Mouse (Mus musculus): ENCODE results near the gene Tmem121b.

Tmem121b gene

DNA sequence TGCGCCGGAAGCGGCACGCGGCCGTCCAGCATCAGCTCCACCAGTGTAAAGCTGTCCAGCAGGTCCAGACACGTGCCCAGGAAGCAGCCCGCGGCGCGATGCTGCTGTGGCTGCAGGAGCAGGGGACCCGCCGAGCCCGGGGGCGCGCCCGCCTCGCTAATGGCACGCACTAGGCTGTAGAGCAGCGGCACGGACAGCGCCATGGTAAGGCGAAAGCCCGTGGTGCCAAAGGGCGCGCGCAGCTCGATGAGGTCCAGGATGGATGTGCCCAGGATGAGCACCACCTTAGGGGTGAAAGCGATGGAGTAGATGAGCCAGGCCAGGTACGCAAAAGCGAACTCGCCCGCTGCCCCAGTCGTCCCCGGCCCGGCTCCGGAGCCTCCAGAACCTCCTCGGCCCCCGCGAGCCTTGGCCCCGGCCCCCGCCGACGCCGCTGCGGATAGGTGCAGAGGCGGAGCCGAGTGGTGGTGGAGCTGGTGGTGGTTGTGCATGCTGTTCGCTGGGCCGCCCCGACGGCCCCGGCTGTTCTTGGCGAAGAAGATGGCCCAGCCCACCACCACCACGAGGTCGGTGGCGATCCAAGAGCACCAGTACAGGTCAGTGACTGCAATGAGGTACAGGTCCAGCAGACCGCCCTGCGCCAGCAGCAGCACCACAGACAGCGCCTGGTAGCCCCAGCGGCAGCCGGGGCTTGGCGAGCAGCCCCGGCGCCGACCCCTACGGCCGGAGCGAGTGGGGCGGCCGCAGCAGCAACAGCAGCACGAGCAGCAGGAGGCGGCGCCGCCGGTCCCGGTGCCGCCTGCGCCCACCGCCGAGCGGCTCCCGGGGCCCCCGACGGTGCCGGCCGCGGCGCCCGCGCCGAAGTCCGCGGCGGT, 871 bp downstream of the Tmem121b start:
- peak; percentile 37 for DNase-seq (ENCODE audit: low spot score)

DNA sequence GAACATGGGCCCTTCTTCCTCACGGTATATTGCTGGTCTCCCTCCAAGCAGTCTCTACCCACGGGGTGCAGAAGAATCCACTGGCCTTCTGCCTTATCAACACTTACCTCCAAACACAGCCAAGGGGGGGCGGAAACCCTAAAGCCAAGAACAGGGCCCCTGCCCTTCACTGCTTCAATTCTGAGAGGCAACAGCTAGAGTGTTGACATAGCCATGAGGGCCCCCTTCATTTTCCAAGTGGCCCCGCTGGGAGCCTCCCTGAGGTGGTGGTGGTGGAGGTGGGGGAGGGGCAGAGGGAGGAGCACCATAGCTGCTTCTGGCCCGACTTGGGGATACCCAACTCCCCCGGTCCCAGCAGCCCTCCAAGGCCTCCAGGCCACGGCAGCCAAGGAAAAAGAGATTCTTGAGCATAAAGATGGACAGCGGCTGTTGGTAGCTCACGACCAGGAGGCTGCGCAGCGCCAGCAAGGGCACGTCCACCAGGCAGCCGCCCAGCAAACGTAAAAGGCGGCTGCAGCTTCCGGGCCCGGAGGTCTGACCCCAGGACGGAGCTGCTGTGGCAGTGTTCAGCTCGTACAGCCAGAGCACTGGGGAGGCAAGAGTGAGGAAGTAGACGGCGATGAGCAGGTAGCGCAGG, 1.6 kb downstream of the Tmem121b start:
- no peak for DNase-seq (ENCODE audit: low spot score)

DNA sequence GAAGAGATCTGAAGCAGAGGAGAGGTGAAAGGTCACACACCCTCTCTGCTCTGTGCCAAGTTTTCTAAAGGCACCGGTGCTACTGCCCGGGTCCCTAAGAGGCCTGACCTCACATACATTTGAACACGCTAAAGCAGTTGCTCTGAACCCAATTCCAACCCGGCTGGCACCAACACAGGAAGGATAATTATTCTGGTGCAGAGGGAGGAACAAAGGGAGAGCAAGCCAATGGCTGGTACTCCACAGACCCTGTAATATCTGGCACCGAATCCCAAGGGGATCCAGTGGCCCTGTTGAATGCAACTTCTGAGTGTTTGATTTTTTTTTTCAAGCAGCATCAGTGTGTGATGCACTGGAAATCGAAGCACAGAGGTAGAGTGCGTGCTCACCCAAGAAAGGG, 2.5 kb downstream of the Tmem121b start:
- no peak for DNase-seq (ENCODE audit: low spot score)

DNA sequence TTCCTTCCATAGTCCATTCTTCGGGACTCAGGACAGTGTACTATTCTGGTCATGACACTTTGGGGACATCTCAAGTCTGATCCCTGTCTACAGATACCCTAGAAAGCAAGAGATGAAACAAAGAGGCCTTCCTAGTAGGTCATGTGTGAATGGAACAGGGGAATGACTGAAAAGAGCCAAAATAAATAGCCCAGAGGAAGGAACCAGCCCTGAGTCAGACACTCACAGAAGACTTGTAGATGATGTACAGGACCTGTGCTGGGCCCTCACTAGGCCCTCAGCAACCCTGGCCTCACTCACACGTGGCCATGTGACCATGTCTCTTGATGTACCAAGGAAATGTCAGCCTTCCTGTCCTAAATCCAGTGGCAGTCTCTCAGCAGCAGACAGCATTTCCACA, 4.1 kb downstream of the Tmem121b start:
- DNase-seq (ENCODE audit: low spot score) = no peak

DNA sequence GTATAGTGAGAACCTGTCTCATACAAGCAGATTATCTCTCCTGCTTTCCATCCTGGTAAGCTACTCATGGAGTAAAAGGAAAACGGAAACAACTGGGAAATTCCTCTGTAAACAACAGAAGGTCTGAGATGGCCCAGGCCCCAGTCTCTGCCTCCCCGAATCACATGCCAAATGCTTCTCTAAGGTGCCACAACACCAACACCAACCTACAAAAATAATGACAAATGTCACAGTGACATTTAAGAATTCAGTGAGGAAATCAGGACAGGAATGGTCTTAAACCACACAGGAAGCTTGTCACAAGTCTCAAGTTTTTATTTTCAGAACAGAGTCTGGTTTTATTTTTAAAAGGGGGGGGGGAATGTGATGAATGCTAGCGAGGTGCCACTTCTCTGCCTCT, 5.0 kb downstream of the Tmem121b start:
- no peak for DNase-seq (ENCODE audit: low spot score)

DNA sequence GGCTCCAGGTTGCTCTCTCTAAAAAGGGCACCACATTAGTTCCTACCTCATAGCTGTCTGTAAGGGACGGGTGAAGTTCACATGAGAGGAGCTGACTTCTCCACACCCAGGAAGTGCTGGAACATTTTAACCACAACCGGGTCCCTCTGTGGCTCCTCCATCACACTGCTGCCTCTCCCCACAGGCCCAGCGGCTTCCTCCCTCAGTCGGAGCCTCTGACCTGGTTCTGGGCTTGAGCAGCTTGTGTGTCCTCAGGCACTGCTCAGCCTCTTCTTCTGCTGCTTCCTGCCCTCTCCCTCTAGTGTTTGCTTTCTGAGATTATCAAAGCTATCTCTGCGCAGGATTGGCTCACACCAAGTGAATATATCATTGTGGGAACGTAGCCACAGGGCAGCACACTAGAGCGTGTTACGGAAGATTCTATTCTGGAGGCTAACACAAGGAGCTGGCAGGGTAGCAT, 7.5 kb downstream of the Tmem121b start:
- DNase-seq (ENCODE audit: low spot score) = peak; percentile 77

DNA sequence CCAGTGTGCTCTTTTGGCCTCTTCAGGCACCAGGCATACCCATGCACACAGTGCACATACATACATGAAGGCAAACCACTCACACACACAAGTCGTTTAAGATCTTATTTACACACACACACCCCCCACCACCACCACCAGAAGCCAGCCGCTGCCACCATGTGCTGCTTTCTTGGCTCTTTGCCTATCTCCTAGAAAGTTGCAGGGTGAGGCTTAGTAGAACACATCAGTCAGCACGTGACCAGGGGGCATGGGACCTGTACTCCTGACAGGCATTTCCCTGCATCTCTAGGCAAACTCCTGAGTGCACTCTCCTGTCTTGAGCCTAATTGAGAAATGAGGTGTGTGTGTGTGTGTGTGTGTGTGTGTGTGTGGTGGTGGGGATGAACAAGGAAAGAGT, 8.6 kb downstream of the Tmem121b start:
- DNase-seq (ENCODE audit: low spot score) = no peak

DNA sequence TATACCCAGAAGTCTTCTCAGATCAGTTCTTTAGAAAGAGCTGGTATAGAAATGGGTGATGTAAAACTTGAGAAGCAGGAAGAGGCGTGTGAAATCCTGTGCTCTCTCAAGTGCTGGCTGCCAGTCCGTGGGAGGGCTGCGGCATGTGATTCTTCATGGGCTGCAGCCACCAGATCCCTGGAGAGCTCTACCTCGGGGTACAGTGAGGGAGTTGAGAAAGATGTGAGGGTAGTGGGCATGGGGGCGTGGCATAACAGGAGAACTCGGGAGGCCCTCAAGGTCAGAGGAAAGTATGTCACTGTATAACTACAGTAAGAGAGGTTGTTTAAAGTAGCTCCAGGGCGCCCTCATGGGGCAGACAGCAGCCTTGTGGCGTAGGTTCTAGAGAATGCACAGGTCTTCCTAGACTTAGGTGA, 10.4 kb downstream of the Tmem121b start:
- peak; percentile 69 for DNase-seq (ENCODE audit: low spot score)

DNA sequence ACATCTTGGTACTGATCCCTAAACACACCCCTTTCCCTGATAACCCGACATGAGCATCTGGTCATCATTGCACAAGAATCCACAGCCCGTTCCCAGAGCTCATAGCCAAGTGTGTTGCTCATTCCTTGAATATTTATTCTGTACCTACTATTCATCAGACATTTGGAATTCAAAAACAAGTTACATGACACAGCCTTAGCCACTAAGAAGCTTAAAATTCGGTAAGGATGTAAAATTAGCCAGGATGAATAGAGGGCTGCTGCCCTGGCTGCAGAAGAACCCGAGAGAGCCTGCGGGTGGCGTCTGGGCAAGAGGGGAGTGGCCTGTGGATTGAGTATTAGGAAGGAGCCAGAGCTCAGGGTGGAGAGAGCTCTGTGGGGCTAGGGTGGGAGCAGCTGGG, 10.9 kb downstream of the Tmem121b start:
- DNase-seq (ENCODE audit: low spot score) = no peak

DNA sequence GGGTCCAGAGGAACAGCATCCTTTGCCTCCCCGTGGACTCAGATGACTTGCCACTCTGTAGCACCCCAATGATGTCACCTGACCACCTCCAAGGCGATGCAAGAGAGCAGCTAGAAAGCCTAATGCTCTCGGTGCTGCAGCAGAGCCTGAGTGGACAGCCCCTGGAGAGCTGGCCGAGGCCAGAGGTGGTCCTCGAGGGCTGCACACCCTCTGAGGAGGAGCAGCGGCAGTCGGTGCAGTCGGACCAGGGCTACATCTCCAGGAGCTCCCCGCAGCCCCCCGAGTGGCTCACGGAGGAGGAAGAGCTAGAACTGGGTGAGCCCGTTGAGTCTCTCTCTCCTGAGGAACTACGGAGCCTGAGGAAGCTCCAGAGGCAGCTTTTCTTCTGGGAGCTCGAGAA, 11.6 kb downstream of the Tmem121b start:
- DNase-seq (ENCODE audit: low spot score) = no peak

DNA sequence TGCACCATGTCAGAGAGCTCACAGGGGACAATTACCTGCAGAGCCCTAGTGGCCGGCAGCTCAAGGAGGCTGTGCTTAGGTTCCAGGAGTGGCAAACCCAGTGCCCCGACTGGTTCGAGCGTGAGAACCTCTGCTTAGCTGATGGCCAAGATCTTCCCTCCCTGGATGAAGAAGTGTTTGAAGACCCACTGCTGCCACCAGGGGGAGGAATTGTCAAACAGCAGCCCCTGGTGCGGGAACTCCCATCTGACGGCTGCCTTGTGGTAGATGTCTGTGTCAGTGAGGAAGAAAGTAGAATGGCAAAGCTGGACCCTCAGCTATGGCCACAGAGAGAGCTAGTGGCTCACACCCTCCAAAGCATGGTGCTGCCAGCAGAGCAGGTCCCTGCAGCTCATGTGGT, 12.1 kb downstream of the Tmem121b start:
- peak; percentile 56 for DNase-seq (ENCODE audit: low spot score)

DNA sequence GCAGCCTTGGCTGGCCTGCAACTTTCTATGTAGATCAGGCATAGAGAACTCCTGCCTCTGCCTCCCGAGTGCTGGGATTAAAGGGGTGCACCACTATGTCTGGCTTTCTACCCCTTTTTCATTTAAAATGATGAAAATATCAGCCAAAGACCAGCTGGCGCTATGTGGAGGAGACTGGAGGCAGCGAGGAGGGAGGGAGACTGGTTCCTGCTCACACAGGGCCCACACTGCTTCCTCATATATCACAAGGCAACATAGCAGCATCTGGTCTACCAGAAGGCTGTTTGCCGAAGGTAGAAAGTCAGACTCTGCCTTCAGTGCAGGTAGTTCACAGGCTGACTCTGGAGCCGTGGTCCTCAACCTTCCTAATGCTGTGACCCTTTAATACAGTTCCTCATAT, 13.2 kb downstream of the Tmem121b start:
- DNase-seq (ENCODE audit: low spot score) = no peak

DNA sequence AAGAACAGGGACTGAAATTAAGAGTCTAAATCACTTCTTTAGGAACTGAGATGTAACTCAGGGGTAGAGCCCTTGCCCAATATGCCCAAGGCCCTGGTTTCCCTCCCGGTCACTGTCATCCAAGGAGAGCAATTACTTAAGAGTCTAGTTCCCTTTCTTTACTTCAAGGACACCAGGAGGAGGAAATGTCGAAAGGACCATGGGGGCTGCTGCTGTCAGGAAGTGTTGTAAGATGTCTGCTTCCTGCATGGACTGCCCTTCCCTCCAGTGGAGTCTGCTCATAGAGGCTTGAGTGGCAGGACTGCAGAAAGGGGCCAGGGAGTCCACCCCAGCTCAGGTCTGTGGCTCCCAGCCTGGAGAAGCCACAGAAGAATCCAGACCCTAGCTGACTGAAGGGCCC, 14.3 kb downstream of the Tmem121b start:
- DNase-seq (ENCODE audit: low spot score) = no peak

DNA sequence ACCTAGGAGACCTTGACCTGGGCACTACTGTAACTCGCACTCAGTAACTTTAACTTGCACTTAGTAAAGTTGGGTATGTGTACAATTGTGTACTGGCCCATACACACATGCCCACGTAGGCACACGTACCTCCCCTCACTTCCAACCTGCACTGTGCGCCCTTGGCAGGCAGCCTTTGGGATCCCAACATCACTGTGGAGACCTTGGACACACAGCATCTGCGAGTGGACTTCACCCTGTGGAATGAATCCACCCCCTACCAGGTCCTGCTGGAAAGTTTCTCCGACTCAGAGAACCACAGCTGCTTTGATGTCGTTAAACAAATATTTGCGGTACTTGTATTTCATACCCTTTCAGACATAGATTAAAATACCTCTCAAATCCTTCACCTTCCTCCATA, 18.3 kb downstream of the Tmem121b start:
- no peak for DNase-seq (ENCODE audit: low spot score)

DNA sequence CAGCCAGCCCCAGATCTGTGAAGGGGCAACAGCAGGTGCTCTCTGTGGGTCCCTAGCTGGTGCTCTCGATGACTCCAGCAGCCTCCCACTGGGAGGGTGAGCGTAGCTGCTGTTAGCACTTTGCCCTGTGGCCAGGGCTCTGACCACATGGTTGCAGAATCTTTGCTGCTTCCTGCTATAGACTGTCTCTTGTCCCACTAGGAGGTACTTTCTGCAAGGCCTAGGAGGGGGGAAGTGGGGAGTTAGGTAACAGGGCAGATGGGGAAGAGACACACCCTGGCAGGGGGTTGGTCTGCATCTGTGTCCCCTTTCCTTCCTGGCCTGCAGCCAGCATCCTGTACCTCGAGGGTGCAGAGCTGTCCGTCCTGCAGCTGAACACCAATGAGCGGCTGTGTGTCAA, 20.2 kb downstream of the Tmem121b start:
- no peak for DNase-seq (ENCODE audit: low spot score)

DNA sequence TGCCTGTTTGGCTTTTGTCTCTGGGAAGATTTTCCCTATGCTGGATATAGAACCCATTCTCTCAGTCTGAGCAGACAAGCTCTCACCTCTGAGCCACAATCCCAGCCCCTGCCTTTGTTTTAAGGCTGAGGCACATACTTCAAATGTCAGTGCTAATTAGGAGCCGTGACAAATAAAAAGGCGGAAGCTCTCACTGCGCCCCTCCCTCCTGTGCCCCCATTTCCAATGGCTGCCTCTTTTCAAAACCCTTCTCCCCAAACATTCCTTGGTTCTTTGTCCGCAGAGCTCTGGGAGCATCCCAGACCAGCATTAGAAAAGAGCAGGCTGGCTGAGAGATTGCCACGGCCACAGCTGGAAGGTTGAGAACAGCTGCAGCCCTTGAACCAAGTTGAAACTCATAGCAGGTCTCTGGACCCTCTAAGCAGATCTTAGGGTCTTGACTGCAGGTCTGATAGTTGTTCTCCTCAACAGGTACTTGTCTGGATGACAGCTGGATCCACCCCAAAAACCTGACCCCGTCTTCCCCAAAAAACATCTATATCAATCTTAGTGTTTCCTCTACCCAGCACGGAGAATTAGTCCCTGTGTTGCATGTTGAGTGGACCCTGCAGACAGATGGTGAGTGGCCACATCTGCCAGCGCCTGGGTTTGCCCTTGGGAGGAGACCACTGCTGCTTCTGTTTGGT, 21.0 kb downstream of the Tmem121b start:
- DNase-seq (ENCODE audit: low spot score) = no peak

DNA sequence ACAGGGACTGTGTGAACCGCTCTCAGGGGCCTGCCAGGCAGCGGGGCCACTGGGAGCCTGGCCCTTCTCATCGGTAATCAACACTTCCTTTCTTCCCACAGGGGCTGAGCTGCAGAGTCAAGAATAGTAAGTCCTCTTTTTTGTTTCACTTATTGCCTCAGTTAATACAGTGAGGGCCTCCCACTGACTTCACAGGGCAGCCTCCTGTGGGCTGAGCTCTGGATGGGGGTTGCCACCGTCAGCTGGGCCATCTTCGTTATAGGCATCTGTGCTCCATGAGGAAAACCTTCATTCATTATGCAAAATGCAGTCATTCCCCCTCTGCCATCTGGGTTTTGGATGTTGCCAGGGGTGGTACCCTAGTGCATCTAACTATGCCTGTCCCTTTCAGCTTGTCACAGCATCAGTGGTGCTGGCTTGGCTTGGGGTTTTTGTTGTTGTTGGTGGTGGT, 21.6 kb downstream of the Tmem121b start:
- no peak for DNase-seq (ENCODE audit: low spot score)

DNA sequence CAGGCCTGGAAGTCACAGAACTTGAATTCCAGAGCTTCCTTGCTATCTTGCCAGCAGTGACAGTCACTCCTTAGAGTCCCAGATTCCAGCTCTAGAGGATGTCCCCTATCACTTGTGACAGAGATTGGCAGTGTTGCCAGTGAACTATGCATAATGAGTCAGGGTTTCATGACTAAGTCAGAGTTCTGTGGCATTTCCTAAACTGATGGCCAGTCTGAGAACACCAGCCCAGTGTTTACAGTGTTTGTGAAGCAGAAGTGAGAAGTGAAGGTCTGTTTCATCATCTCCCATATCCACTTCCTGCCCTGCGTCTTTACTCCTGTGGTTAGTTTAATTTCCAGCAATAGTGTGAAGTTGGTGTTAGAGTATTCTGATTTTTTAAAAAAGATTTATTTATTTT, 22.9 kb downstream of the Tmem121b start:
- no peak for DNase-seq (ENCODE audit: low spot score)

DNA sequence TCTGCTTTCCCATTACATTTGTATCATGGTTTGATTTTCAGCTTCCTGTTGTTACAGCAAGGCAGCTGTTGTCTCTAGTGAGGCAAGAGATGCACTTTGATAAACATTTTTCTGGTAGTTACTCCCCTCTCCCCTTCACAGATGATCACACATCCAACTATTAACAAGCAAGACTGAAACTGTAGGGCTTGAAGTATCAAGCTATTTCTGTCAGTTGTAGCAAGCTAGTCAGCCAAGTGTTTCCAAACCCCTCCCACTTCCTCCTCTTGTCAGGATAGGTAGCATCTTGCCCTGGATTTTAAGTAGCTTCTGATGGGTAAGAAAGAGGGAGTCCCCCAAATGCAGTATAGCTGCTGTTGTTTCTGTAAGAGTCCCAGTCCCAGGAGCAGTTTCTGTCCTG, 23.8 kb downstream of the Tmem121b start:
- DNase-seq (ENCODE audit: low spot score) = no peak

DNA sequence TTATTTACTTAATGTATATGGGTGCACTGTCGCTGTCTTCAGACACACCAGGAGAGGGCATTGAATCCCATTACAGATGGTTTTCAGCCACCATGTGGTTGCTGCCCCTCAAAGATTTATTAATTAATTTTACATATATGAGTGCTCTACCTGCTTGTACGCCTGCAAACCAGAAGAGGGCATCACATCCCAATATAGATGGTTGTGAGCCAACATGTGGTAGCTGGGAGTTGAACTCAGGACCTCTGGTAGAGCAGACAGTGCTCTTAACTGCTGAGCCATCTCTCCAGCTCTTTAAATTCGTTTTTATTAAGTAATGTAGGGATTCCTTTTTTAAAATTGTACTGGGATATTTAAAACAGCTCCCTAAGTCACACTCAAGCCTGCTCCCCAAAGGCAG, 24.3 kb downstream of the Tmem121b start:
- DNase-seq (ENCODE audit: low spot score) = no peak

DNA sequence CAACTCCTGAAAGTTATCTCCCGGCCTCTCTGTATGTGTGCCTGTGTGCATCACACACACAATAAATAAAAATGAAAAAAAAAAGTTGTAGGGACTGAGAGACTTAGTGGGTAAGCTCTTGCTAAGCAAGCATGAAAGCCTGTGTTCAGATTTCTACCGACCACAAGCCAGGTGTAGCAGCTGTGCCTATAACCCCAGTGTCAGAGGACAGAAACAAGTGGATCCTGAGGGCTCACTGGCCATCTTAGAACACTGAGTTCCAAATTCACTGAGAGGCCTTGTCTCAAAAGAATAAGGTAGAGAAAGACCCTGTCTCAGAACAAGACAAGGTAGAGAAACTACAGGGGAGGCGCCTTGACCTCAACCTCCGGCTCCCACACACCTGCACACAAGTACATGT, 25.3 kb downstream of the Tmem121b start:
- no peak for DNase-seq (ENCODE audit: low spot score)

DNA sequence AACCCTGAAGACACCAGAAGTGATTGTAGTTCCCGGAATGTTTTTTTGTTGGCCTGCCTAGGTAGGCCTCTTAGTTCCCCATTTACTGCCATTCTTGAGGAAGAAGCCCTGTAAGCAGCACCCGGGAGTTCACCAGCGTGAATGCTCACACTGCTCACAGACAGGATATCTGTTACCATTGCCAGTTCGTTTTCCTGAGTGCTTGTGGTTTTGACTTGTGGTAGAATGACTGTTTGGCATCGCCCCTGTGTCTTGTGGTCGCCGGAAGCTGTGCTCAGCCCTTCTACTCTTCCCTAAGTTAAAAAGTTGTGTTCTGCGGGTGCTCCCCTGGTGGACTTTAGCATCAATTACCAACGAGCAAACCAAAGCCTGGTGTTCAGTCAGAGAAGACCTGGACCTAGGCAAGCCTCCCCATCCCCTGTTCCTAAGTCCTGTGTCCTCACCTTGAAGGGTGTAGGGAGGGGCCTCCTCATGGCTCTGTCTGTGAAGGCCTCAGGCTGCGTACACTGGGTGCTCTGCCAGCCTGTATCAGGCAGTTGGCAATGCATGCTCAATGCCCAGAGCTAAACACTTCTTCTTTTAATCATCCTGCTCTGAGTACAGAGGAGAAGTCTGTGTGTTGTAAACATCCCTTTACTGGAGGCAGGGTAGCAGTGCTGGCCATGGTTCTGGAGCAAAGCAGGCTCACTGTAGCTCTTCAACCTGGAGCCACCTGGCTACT, 26.8 kb downstream of the Tmem121b start:
- peak; percentile 89 for DNase-seq (ENCODE audit: low spot score)
